In the genomic region with DNA sequence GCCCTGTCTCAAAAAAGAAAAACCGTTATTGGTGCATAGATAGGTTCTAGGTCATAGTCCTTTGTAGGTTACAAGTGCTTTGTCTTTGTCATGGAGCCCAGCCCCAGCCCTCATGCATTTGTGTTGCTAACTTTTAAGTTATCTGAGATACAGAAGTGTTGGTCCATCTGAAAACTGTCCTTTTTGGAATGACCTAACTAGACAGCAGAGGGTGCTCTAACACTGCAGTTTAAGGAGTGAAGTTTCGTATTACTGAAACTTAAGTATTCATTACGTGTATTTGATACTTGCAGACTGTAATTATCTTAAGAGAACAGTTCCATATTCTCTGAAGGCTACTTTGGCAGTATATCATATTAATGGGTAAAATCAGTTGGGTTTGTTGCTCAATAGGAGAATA, we compare ENCODE assay signal across 9 mouse cellular contexts. TPM values are rescaled to one million over a fixed set of nuclear protein-coding genes. Genes with fewer than 3 reads are reported as not detected.
DNase-seq lines count a peak whose midpoint lies in the region; ATAC-seq and TF ChIP-seq lines count a peak whose summit lies in the region.
"Had no signal": no experiment of that assay in that cellular context is flagged by ENCODE, and none has a peak within 500 bp of the region (broad histone marks: within the 10 kb centered on the region; RNA-seq: fewer than 3 reads in every experiment).

No protein-coding gene starts in this region.

- no peak overlapping the region for H3K4me3 ChIP-seq in kidney, adult 2 months (ENCODE audit: insufficient read depth, low read depth, low read length)
- no peak overlapping the region for H3K4me3 ChIP-seq in cortical plate, adult 2 months (ENCODE audit: insufficient read depth, low read length)
- no peak overlapping the region for H3K4me3 ChIP-seq in forebrain, embryonic 12.5 days (replicated peaks)
- H3K4me3 ChIP-seq: limb, embryonic 12.5 days had no signal

- H3K4me2 ChIP-seq in forebrain, embryonic 12.5 days, result no peak overlapping the region
- H3K4me2 ChIP-seq: limb, embryonic 12.5 days had no signal

- H3K36me3 ChIP-seq in kidney, adult 2 months (ENCODE audit: control insufficient read depth, insufficient read depth, low read length), result peaks cover 1% of the 10 kb centered on the region; the same call in 1 of the 2 replicates
- peaks cover 18% of the 10 kb centered on the region for H3K36me3 ChIP-seq in forebrain, embryonic 12.5 days (replicated peaks)

- DNase-seq in kidney, adult 2 months, result peak; percentile 52
- no peak for DNase-seq in kidney, postnatal 4 days
- peak; percentile 31 for DNase-seq in thymus, postnatal 14 days
- no peak for DNase-seq in thymus, postnatal 4 days
- DNase-seq in lung, postnatal 10 days, result peak; percentile 65
- no peak for DNase-seq in urinary bladder, postnatal 10 days (ENCODE audit: low spot score)

- no peak for TF ChIP-seq POLR2A in kidney, adult 2 months (IDR thresholded peaks at IDR 0.05; ENCODE audit: low read depth, low read length)
- TF ChIP-seq POLR2A in cortical plate, adult 2 months (IDR thresholded peaks at IDR 0.05; ENCODE audit: extremely low read depth, insufficient read depth, low read length), result no peak

- H3K4me1 ChIP-seq in kidney, adult 2 months (ENCODE audit: control insufficient read depth, insufficient read depth, low read length), result no peaks in the 10 kb centered on the region
- H3K4me1 ChIP-seq in cortical plate, adult 2 months (ENCODE audit: control insufficient read depth, insufficient read depth, low read length), result no peaks in the 10 kb centered on the region
- no peaks in the 10 kb centered on the region for H3K4me1 ChIP-seq in forebrain, embryonic 12.5 days
- H3K4me1 ChIP-seq: limb, embryonic 12.5 days had no signal

- WGBS in kidney, adult 2 months, result 43% methylated on average over 3 of the region's 3 CpGs
- 61% methylated on average over 3 of the region's 3 CpGs for WGBS in forebrain, embryonic 12.5 days

- no peaks in the 10 kb centered on the region for H3K27me3 ChIP-seq in kidney, adult 2 months (replicated peaks; ENCODE audit: control insufficient read depth, insufficient read depth, low read length)
- no peaks in the 10 kb centered on the region for H3K27me3 ChIP-seq in forebrain, embryonic 12.5 days
- H3K27me3 ChIP-seq: limb, embryonic 12.5 days had no signal

- no peak overlapping the region for H3K9ac ChIP-seq in forebrain, embryonic 12.5 days
- H3K9ac ChIP-seq: limb, embryonic 12.5 days had no signal

- H3K27ac ChIP-seq in kidney, adult 2 months (ENCODE audit: insufficient read depth, low read depth, low read length), result no peak overlapping the region
- no peak overlapping the region for H3K27ac ChIP-seq in cortical plate, adult 2 months (ENCODE audit: insufficient read depth, low read length)
- H3K27ac ChIP-seq in forebrain, embryonic 12.5 days, result no peak overlapping the region
- H3K27ac ChIP-seq: limb, embryonic 12.5 days had no signal

- ATAC-seq in forebrain, embryonic 12.5 days (ENCODE audit: low FRiP score), result no peak

- H3K9me3 ChIP-seq in forebrain, embryonic 12.5 days, result no peaks in the 10 kb centered on the region
- H3K9me3 ChIP-seq: limb, embryonic 12.5 days had no signal

- no peak; the same call in 1 of the 2 replicates for TF ChIP-seq CTCF in kidney, adult 2 months (conservative IDR thresholded peaks at IDR 0.05; ENCODE audit: insufficient read depth, insufficient read length, low read depth, low read length)
- peak; percentile 22; the same call in 1 of the 2 replicates for TF ChIP-seq CTCF in cortical plate, adult 2 months (IDR thresholded peaks at IDR 0.05; ENCODE audit: extremely low read depth, insufficient read depth, low read length)

RNA-seq across cellular contexts. Expression of a gene that starts 24.0 kb away (rescaled TPM):
- 11.6 and 13.5 TPM in 2 replicates for polyA plus RNA-seq in kidney, adult 2 months (2012; rRNA removed)
- polyA plus RNA-seq in cortical plate, adult 2 months (2012; rRNA removed), result 18.2 TPM in 2 replicates
- polyA plus RNA-seq in forebrain, embryonic 12.5 days (2016; fragmentation: Nextera tagmentation; extraction: Ambion mirVana), result 46.1 and 46.4 TPM in 2 replicates

Comparison
In these comparisons a context has a peak if more than half of its experiments do, and no peak if none do; other contexts are left out.
1. DNase-seq: peak in kidney, adult 2 months (single experiment), thymus, postnatal 14 days (single experiment) and lung, postnatal 10 days (single experiment); none in kidney, postnatal 4 days (0 of 2), thymus, postnatal 4 days (single experiment) and urinary bladder, postnatal 10 days (single experiment).